Mouse (Mus musculus): ENCODE measurements at regions not wholly inside any gene's neighbourhood (a gene's known extent, or its start where the extent isn't known, plus 50 kb on each side); places are given as distances from the start of the nearest gene placed in this dataset.

DNA sequence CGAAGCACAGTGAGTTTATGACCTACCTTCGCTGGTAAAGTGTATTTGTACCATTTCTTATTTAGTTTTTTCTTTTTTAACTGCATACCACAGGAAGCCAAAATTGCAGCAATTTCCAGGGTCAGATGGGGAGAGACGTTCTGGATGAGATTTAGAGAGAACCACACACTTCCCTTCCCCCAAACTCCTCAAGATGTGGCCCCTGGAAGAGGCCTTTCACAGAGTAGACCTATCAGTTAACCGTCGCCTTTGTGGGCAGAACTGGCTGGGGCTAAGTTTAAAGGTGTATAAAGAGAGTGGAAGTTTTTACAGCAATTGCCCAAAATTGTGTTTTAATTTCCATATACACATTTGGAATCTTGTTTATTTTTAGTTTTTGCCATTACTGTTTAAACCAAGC, 295.7 kb upstream of the Mef2c start:
- in situ Hi-C loops (cut with MboI) = no loop called here

DNA sequence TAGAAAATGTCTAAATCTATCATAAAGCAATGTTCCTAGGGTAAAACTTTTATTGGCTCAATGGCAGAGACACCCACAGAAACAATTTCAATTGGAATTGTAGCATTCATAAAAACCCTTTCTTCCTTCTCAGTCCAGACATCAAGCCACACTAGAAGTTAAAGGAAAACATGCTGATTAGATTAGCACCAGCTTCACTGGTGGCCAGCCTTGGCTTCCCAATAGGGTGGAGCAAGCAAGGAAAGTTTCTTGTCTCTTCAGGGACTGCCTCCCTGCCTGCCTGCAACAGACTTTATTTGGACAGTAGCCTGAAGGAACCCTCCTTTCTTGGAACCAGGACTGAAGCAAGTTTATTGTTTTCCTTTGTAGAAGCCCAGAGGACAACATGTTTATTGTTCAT, 289.0 kb upstream of the Mef2c start:
- in situ Hi-C loops (cut with MboI) = no loop called here

DNA sequence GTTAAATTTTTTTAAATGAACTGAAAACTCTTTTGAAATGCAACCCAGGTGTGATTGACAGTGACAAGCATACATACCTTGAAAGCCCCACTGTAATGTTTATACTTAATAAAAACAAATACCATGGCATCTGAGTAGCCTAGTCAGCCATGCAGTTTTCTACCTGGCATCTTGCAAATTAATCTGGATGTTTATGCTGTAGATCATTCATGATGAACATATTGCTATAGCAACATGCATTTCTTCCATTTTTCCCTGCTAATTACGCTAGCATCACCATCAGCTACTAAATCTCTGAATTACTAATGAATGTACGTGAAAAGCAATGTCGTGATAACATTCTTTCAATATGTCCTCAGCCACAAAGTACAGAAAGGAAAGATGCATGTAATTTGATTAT, 287.4 kb upstream of the Mef2c start:
- in situ Hi-C loops (cut with MboI) = no loop called here

DNA sequence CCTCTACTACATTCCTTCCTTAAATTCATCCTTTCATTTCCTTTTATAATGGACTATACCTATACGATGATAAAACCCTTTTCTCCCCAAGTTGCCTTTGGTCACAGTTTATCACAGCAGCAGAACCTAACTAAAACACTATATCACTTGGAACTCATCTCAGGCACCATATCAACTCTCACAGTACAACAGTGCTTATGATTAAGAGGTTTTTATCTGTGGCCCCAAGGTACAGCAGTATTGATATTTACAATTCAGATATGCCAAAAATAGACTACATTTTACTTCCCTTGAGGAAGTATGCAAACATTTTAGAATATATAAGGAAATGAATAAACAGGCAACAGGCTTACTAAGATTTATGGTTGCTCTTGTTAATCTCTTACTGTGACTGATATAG, 251.4 kb upstream of the Mef2c start:
- in situ Hi-C loops (cut with MboI) = no loop called here

DNA sequence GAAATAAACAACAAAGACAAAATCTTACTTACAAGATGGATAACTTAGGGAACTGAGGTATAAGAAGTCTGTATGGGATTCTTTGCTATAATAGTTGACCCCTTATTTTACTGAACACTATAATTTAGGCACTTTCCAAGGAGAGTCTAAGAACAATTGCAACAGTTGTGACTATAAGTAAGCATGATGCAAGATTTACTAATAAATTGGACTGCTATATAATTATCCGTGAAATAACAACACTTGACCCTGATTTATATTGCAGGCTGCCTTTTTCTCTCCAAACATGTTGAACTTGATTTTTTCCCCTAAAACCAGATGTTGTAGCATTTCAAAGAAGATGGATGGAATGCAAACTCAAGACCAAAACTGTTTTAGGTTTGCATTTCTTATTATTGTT, 237.2 kb upstream of the Mef2c start:
- in situ Hi-C loops (cut with MboI) = no loop called here

DNA sequence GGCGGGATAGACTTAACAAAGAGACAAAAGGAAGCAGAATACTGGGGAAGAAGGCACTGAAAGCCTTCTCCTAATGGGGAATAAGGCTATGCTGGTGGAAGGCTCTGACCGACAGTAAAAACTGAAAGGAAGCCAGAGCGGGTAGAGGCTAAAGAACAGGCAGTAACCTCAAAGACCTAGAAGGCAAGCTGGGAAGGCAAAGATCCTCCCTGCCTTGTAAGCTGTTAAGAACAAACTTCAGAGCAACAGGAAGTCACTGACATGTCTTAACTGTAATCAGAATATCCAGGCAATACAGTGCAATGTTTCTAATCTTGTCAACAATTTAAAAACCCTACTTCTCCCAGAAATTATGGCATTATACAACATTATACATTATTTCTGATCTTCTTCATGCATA, 235.2 kb upstream of the Mef2c start:
- in situ Hi-C loops (cut with MboI) = no loop called here

DNA sequence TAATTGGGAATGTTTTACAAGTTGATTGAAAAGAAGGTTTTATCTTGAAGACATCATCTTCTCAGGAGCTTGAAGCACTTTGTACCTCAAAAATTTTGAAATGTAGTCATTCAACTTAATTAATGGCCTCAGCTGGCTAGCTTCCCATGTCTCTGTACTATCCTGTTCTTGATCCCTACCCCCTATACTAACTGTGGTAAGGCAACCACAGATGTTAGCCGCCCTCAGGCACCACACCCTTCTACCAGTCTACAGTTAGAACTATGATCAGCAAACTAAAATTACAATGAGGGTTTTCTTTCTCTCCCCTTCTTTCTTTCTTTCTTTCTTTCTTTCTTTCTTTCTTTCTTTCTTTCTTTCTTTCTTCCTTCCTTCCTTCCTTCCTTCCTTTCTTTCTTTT, 225.1 kb upstream of the Mef2c start:
- in situ Hi-C loops (cut with MboI) = no loop called here

DNA sequence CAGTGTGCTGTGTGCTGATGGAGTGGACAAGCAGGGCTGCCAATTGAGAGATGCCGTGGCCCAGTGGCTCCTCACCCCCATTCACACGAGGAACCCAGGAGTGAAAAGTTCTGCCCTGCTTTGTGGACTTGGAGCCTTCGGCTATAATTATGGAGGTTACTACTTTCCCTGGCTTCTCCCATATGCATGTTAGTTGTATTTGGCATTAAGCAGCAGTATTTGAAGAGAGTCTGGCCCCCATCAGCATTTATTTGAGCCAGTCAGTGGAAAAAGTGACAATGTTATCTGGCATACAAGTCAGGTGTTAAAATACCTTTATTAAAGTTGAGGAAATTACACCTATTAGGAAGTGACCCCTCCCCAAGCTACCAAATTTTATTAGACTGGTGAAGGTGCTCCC, 196.1 kb upstream of the Mef2c start:
- in situ Hi-C loops (cut with MboI) = no loop called here

DNA sequence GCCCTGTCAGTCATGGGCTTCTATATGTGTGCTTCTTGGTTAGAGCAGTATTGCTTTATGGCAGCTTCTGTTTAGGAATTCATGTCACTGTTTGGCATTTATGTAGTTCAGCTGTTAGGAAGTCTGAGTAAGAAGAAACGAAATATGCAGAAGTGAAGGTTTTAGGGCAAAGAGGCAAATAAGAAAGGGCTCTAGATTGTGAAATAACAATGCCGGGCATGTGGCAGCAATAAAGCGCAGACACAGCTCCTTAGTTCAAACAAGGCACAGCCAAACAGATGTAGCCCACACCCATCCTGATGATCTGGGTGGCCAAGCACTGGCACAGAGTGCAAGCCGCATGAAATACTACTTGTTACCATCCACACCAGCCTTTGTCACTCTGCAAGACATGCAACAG, 175.3 kb upstream of the Mef2c start:
- in situ Hi-C loops (cut with MboI) = no loop called here

DNA sequence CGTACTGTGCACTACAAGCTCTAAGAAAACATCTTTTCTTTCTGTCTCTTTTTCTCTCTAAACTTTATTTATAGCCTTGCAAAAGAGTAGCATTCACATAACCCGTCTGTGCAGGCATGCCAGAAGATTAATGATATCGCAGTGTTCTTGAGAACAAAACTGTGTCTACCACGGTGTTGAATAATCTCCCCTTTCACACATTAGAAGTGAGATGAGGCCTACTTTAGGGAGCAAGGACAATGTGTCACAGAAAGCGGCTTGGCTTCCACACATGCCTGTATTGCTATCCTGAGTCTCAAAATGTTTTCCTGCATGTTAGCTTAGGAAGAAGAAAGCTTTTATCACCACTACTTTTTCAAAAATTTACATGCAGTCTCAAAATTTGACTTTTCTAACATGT, 170.1 kb upstream of the Mef2c start:
- in situ Hi-C loops (cut with MboI) = no loop called here

DNA sequence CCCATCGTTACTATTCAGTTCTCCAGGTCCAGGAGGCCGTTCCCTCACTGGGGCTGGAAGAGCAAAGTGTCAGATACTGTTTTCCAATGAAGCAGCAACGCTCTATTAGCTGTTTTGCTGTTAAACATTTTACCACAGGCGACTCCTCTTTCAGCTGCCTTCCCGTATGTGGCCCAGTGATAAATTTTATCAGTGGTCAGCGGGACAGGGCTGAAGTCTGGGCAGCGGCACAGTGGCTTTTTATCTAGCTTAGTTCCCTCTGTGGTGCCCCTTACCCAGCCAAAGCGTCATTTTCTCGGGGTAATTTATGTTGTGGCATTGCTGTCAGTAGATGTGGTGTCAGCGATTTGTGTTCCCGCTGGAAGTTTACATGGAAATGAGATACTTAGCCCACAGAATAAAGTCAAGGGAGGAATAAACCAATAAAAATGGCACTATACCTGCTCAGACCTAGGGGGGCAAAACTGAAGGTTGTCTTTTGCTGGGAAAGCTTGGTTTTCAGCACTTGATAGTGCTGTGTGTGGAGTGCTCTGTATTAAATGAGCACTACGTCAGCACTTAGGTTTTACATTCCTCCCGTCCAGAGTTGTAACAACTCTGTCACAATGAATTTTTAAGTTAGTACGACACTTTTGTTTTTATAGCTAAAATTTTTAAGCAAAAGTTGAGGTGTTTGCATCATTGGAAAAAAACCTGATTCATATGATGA, 159.1 kb upstream of the Mef2c start:
- in situ Hi-C loops (cut with MboI) = no loop called here

DNA sequence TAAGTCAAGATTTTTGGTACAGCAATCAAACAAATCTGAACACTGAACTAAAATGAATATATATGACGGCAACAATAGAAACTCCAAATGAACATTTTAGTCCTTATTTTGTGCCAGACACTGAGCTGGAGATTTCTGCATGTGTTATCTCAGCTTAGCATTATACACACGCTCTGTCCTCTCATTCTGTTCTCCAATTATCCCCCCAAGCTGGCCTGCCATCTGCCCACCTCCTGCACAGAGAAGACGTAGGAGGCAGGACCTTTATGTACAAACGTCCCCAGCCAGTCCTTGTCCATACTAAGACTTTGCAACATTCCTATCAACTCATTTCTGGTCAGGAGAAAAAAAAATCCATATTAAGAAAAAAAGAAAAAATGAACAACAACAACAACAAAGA, 148.5 kb upstream of the Mef2c start:
- in situ Hi-C loops (cut with MboI) = no loop called here

DNA sequence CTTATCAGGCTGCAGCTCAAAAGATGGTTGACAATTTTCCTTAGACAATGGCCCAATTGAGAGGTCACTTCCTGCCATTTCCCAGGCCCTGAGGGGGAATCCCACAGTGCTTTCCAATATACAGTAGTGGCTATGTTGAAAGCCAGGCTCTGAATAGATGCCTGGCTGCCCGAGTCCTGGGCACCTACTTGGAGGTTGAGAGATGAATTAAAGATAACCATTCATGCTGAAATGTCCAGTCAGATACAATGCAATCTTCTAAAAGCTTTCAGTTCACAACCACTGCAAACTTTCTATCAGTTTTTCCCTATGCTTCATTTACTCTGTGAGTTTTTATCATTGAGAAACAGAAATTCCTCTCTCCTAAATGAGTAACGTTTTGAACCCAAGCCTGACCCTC, 143.3 kb upstream of the Mef2c start:
- in situ Hi-C loops (cut with MboI) = no loop called here

DNA sequence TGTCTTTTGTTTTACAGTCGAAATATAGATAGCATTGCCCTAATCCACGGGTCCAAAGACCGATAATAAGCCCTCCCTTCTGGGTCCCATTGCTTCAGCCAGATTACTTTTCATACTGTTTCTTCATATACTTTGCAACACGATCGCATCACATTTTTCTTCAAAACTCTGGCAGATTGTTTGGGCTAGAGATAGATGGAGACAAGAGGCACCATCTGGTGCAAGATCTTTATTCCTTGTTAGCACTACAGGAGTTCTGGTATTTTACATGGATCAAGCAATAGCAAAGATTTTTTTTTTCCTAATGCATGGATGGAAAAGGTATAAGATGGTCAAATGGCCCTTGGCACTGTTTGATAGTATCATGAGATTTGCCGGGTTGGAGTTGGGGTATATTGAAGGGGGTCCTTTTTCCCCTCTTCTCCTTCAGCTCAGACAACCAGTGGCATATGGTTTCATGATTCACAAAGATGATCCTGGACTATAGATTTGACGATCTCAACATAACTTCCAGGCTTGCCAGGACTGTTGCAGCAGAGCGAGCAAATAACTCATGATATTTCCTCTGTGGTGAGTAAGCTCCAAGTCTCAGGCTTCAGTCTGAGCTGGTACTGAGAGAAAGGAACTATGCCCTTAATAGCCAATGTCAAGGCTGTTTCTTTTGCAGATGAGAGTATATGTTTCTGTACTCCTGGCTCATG, 127.6 kb upstream of the Mef2c start:
- in situ Hi-C loops (cut with MboI) = no loop called here

DNA sequence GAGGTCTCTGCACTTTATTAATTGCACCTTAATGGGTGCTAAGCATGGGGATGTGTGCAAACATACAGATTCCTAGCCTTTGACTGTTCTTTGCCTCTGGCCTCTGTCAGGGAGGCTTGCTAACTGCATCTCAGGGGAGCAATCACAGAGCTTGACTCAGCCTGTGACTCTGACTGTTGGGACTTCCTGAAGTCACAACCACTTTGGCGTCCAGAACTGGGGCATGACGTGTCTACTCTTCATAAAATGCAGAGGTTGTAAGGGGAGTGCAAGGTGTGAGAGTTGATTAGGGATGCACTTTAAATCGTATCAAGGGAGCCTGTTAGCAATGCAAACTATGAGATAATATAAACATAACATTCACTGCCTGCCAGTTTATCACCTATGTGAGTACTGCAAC, 125.2 kb upstream of the Mef2c start:
- in situ Hi-C loops (cut with MboI) = no loop called here

DNA sequence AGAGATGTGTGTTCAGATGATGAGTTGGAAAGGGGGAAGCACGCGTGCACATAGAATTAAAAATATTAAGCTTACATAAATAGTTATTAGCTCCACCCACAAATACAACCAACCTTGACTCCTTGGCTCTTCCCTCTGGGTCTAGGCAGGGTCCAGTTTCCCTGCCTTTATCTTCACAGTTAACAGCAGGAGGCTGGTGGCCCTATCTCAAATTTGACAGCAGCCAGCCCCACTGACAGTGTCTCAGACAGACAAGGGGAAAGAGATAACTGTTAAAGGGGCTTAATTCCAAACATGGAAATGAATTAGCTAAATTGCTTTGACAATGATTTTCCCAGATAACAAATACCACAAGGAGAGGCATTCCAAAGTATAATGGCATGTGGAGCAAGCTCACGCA, 121.2 kb upstream of the Mef2c start:
- in situ Hi-C loops (cut with MboI) = no loop called here

DNA sequence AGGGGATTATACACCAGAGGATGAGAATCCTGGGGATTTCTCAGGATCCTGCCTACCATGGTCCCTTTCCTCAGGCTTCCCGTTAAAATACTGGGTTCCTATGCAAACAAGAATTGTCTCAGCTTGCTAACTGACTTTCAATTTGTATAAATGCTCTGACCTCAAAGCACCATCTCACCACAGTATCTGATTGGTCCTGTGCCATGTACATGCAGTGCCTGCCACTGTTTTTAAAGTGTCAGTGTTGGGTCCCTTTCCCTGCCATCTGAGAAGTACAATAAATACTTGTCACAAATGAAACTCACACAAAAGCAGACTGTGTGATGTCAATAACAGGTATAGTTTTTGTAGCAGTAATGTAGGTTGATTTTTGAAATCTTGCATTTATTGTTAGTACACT, 109.1 kb upstream of the Mef2c start:
- in situ Hi-C loops (cut with MboI) = no loop called here

DNA sequence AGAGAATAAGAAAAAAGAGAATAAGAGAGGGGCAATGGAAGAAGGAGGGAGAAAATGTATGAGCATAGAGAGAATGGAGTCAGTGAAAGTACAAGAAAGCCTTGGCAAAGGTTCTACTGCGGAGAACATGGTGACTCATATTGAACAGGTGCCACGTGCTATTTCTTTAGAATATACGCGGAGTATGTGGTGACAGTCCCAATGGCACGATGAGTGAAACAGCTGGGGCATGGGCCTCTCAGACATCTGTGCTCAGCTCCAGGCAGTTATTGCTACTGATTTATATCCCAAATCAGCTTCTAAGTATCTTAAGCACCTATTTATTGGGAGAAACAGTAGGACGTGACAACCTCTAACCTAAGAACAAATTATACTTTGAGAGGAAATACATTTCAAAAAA, 104.5 kb upstream of the Mef2c start:
- in situ Hi-C loops (cut with MboI) = no loop called here

DNA sequence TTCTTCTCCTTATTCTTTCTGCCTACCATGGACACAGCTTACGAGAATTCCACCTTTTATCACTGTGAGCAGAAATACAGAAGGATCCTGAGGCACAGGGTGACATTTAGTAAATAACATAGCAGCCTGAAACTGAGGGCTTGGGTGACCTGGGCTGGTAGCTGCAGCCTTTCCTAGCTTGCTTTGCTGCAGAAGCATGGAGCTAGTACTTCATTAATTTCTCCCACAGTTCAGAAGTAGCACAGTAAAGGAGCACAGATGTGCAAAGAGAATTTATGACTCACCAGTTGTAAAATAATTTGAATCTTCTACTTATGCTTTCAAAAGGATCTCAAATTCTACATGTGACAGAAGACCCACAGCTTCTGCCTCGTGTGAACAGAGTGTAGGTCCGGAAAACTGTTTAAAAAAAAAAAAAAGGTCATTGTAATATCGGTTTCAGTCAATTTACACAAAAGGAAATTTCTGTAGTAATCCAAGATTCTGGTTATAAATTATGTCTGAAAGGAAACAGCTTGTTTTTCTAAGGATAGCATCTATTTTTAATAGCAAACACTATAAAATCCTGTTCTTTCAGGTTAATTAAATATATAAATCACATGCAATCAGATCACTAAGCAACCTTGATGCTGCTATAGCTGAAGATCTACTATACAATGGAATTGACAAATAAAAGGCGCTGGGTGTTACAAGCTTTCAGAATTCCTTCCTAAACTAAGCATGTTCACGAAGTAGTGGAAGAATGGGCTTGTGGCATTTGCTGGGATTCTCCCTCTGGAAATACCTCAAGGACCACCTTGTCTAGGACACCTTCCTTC, 64.0 kb upstream of the Mef2c start:
- in situ Hi-C loops (cut with MboI) = no loop called here

DNA sequence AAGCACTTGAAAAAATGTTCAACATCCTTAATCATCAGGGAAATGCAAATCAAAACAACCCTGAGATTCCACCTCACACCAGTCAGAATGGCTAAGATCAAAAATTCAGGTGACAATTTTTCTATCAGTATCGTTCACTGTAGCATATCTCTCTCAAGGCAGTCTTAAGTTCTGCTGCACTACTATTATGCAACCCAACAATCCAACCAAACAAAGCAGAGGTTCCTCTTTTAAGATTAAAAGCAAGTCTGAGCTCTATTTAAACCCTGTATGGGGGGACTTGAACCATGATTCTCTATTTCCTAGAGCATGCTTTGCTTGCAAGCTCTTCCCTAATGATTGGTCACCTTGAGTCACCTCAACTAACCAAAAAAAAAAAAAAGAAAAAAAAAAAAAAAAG, 59.6 kb upstream of the Mef2c start:
- in situ Hi-C loops (cut with MboI) = no loop called here

DNA sequence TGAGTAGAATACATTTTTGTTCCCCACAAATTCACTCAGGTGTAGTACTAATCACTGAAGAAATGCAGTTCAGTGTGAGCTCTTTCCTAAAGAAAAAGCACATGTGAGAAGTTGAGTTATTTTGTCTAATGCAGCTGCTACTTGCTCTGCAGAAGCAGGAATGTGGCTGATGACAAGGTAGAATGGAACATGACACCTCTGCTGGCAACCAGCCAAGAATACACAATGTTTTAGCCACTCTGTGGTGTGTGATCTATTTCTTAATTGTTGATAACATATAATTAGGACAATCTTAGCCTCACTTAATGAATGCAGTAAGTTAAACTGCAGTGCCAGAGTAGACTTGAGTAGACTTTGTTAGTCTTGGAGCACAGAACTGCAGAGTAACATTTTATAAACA, 53.0 kb upstream of the Mef2c start:
- in situ Hi-C loops (cut with MboI) = no loop called here

DNA sequence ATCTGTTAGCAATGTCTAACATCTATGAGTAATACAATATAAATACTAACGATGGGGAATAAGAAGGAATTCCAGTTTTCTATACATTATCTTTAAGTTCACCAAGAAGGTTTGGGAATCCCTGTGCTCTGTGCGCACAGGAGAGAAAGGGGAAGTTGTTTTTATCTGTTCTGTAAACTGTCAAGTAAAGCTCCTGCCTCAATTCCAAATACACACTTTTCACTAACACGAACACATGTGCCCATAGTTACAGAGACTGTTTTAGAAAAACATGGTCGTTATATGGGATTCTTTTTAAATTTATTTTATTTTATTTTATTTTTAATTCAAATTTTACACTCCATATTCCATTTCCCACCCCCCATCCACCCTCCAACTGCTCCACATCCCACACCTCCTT, 50.8 kb upstream of the Mef2c start:
- in situ Hi-C loops (cut with MboI) = no loop called here
